Mouse (Mus musculus) bone marrow, adult 2 months (tissue): ENCODE results near the gene Nup210l. TPM values are rescaled to one million over a fixed set of nuclear protein-coding genes. Genes with fewer than 3 reads are reported as not detected.
"Not testable (repeated sequence)": the region's sequence is repeated elsewhere in the genome, so short reads cannot be mapped to it uniquely, and the experiment has no call there.

Experiments
- H3K27ac ChIP-seq: fragments of 200-500 bp; 2 replicates; pipeline ENCODE4 v1.5.1; 2012; ENCODE audit warnings: low read depth, mild to moderate bottlenecking, control low read depth, inconsistent platforms, low read length; ENCODE audit not compliant: control insufficient read depth, poor library complexity, insufficient read depth
- H3K4me1 ChIP-seq: fragments of 200-500 bp; 2 replicates; pipeline ENCODE4 v1.6.1; 2011; ENCODE audit warnings: low read length; ENCODE audit not compliant: control insufficient read depth, insufficient read depth
- H3K4me3 ChIP-seq: fragments of 200-500 bp; replicated peaks from 2 replicates; pipeline ENCODE3; 2011; ENCODE audit warnings: mild to moderate bottlenecking, low read depth, low read length, control low read depth; ENCODE audit not compliant: control insufficient read depth
- CTCF ChIP-seq: fragments of 200-500 bp; IDR thresholded peaks from 2 replicates; pipeline ENCODE4 v1.5.1; 2011; ENCODE audit warnings: low read length, control low read depth; ENCODE audit not compliant: control insufficient read depth, insufficient read depth
- POLR2A ChIP-seq: fragments of 200-500 bp; IDR thresholded peaks from 2 replicates; pipeline ENCODE4 v1.6.1; 2011; ENCODE audit warnings: low read depth, mild to moderate bottlenecking, control low read depth, low read length, borderline replicate concordance; ENCODE audit not compliant: control insufficient read depth
- WGBS: fragments of 180-500 bp; shearing (Covaris S2); methylation state at CpG from one replicate; pipeline ENCODE4 v1.1.7; 2018; 5-methylcytosine and 5-hydroxymethylcytosine counted together
- polyA plus RNA-seq: library from polyadenylated mRNA; stranded (reverse); fragments of >200 nt; gene quantifications from 2 replicates; pipeline ENCODE4 v1.2.4, GENCODE M21; 2011; ENCODE audit warnings: low replicate concordance; ENCODE audit not compliant: missing spikeins, insufficient read depth, insufficient read length

Gene Nup210l
- polyA plus RNA-seq, 1 experiment, result 1.5 TPM

DNA sequence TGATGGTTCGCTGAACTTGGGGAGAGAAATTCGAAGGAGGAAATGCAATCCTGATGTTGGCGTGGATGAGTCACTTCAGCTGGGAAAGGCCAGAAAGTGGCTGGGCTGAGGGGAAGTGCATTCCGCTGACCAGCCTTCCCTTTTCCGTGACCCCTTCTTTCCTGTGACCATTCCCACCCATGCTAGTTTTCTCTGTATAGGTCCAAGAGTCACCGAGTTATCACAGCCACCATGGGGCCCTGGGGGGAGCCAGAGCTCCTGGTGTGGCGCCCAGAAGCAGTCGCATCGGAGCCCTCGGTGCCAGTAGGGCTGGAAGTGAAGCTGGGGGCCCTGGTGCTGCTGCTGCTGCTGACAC lies 144.8 kb downstream of the Nup210l start:
- H3K4me3 ChIP-seq, result peak overlapping the region; percentile 62
- peak overlapping the region; percentile 84; the same call in 1 of the 2 replicates for H3K27ac ChIP-seq
- TF ChIP-seq CTCF (no peak), POLR2A (no peak)
- WGBS, result 3% methylated on average over 10 of the region's 10 CpGs
- H3K4me1 ChIP-seq, result peaks cover 3% of the 10 kb centered on the region; the same call in 1 of the 2 replicates

DNA sequence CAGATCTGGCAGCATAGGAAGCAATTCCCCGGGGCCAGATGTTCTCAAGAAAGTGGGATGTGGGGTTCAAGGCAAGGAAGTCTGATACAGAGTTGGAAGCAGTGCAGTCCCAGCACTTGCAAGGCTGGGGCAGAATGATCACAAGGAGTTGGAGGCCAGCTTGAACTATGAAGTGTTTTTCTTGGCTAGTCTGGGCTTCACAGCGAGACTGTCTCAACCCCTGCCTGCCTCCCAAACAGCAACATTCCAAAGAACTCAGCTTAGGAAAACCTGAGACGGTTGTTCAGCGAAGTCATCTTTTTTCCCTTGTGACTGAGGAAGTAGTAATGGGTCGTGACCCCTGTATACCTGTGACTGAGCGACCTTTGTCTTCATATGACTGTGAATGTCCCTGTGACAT lies 146.9 kb downstream of the Nup210l start:
- WGBS, result 85% methylated on average over 6 of the region's 6 CpGs
- H3K4me3 ChIP-seq, result no peak overlapping the region
- no peak for TF ChIP-seq POLR2A
- no peak for TF ChIP-seq CTCF
- peaks cover 3% of the 10 kb centered on the region; the same call in 1 of the 2 replicates for H3K4me1 ChIP-seq
- no peak overlapping the region for H3K27ac ChIP-seq

DNA sequence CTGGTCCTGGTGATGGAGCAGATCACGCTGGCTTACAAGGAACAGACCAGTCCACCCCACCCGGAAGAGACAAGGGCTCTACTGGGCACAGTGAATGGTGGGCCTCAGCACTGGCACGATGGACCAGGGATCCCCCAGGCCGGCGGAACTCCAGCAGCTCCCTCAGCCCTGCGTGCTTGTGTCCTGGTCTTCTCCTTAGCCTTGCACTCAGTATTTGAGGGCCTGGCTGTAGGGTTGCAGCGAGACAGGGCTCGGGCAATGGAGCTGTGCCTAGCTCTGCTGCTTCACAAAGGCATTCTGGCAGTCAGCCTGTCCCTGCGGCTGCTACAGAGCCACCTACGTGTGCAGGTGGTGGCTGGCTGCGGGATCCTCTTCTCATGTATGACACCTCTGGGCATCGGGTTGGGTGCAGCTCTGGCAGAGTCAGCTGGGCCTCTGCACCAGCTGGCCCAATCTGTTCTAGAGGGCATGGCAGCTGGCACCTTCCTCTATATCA lies 147.8 kb downstream of the Nup210l start:
- WGBS, result 89% methylated on average over 10 of the region's 12 CpGs
- not testable (repeated sequence) for H3K4me1 ChIP-seq, H3K27ac ChIP-seq, H3K4me3 ChIP-seq

DNA sequence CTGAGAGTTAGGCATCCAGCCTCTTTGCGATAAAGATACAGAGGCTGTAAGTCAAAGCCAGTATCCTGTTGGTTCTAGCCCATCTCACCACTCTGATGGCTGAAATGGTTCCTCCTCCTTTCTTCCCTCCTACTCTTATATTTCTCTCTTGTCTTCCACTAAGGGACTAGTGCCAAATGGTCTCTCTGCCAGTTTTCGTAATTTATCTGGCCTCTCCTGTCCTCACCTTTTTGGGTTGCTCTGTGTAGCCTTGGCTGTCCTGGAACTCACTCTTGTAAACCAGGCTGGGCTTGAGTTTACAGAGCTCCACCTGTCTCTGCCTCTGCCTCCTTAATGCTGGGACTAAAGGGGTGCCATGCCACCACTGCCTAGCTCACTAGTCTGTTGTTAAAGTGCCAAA lies 148.7 kb downstream of the Nup210l start:
- 81% methylated on average over 2 of the region's 2 CpGs for WGBS
- not testable (repeated sequence) for H3K27ac ChIP-seq, H3K4me3 ChIP-seq, H3K4me1 ChIP-seq

DNA sequence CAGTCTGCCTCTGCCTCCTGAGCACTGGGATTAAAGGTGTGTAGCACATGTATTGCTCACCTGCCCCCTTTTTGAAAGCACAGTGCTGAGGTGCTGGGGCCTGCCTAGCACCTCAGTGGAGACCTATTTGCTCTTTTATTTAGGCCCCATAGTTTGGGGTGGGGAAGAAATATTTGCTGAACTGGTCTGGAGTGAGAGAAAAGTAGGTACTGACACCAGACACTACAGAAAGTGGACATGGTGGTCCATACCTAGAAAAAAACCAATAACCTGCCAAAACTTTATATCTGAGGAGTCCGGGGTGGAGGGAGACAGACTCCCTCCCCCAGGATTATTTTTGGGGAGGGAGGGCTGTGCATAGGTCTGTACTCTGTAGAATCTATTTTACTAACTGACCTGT lies 149.2 kb downstream of the Nup210l start:
- H3K4me3 ChIP-seq, H3K27ac ChIP-seq, H3K4me1 ChIP-seq: not testable (repeated sequence)
- WGBS, result 50% methylated on average over 1 of the region's 1 CpGs

DNA sequence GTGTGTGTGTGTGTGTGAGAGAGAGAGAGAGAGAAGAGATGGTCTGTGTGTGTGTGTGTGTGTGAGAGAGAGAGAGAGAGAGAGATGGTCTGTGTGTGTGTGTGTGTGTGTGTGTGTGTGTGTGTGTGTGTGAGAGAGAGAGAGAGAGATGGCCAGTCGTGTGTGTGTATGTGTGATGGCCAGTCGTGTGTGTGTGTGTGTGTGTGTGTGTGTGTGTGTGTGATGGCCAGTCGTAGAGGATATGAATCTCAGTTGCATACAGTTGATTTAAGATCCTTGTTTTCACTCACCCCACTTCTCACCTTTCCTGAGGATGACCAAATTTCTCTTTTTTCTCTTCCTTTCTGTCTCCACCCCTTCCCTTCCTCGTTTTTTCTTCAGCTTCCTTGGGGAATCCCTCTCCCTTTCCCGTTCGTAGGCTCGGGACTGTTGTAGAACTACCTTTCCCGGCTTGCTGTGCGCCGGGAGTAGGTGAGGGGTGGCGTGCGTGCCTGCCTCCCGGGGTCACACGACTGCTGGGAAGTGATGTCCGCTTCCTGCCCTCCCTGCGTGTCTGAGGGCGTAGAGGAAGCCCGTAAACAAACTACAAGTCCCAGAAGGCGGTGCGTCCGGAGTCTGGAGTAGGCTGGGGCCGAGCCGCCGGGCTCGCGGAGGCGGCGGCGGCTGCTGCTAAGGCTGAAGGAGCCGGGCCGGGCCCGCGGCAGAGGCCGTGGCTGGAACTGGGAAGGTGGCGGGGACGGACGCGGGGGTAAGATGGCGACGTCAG lies 149.9 kb downstream of the Nup210l start, which contains the start of gene Crtc2:
Crtc2 (plus strand) TSS at position 511 of the 766 bp plus-strand sequence.
- TF ChIP-seq POLR2A (peak; percentile 78; the same call in 1 of the 2 replicates), CTCF (no peak)
- 2% methylated on average over 40 of the region's 40 CpGs for WGBS
- Histone ChIP-seq H3K27ac (peak within 1 kb of the TSS; percentile 79), H3K4me3 (peak within 1 kb of the TSS; percentile 84), H3K4me1 (peaks cover 3% of the 10 kb centered on the region; the same call in 1 of the 2 replicates)

DNA sequence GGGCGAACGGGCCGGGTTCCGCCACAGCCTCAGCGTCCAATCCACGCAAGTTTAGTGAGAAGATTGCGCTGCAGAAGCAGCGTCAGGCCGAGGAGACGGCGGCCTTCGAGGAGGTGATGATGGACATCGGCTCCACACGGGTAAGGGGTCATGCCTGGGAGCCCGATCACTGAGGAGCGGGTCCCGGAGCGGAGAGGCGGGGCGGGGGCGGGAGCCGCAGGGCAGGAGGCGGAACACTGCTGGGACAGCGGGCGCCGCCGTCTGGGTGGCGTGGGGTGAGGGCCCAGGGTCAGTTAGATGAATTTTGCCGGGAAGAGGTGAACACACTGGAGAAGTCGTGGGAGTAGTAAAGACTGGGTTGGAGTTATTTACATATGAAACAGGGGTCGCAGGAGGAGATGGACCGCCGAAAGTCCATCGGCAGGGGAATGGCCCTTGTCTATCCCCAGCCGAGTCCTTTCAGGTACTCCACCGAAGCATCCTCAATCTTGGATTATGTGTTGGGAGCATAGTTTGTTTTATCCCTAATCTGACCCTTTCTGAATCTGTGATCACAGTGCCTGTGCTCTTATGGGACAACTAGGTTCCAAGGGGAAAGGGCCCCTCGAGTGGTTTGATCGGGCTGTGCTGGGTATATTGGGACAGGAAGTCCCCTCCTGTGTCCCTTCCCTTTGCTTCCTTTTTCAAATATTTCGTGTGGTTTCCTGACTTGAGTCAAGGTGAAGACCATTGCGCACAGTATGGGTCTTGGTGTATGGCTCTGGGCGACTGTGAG lies 150.7 kb downstream of the Nup210l start:
- peak overlapping the region; percentile 84 for H3K4me3 ChIP-seq
- peaks cover 3% of the 10 kb centered on the region; the same call in 1 of the 2 replicates for H3K4me1 ChIP-seq
- under 1% methylated on average over 41 of the region's 41 CpGs for WGBS
- peak overlapping the region; percentile 79 for H3K27ac ChIP-seq
- TF ChIP-seq CTCF (no peak), POLR2A (no peak)

DNA sequence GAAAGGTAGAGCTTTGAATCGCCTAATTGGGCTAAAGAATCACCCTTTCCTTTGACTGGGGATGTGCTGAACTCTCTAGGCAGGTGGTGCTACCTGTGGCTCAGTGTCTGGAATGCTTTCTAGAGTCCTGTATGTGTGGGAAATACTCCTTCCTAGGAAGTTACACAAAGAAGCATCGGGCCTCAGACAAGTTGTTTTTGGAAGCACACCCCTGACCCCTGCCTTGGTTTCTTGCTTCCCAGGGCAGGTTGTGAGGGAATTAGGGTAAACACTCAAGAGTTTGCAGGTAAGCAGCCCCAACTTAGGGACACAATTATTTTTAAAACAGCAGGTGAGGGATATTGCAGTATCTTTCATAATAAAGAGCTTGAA lies 151.2 kb downstream of the Nup210l start:
- peak overlapping the region; percentile 79; the same call in 1 of the 2 replicates for H3K27ac ChIP-seq

DNA sequence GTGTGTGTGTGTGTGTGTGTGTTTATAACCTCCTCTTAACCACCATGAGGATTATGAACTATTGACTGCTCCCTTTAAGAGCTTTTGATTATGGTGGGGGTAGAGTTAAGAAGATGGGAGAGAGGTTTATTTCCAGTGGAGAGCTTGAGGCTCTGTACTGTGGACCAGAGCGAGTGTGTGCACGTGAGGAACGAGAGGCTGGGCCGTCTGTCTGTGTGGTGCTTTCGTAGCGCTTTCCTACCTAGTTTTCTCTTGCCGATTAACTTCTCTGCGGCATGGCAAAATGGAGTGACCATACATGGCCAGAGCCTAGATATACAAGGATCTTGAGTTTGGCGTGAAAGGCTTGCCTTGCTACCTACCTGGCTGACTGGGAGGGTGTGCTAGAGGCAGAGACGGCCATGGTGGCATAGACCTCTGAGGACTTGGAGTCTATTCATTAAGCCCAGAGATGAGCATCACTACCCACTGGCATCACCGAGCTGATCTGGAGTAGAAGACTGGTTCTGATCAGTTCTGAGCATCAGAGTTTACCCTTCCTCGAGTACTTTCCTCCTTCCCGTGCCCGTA lies 151.9 kb downstream of the Nup210l start:
- WGBS, result 89% methylated on average over 14 of the region's 14 CpGs
- Histone ChIP-seq H3K27ac (no peak overlapping the region), H3K4me1 (peaks cover 3% of the 10 kb centered on the region; the same call in 1 of the 2 replicates), H3K4me3 (no peak overlapping the region)
- TF ChIP-seq CTCF (no peak), POLR2A (no peak)

More for the DNA sequence above, 151.2 kb downstream of the Nup210l start:
- WGBS, result 1% methylated on average over 2 of the region's 2 CpGs
- Histone ChIP-seq H3K4me3 (peak overlapping the region; percentile 84), H3K4me1 (peaks cover 3% of the 10 kb centered on the region; the same call in 1 of the 2 replicates)
- TF ChIP-seq CTCF (no peak), POLR2A (no peak)
